Mouse (Mus musculus): ENCODE results near the gene Foxf1. TPM values are rescaled to one million over a fixed set of nuclear protein-coding genes. Genes with fewer than 3 reads are reported as not detected.

Foxf1 gene
- polyA plus RNA-seq, 1 experiment from 2014 or later, result 1.8 TPM

DNA sequence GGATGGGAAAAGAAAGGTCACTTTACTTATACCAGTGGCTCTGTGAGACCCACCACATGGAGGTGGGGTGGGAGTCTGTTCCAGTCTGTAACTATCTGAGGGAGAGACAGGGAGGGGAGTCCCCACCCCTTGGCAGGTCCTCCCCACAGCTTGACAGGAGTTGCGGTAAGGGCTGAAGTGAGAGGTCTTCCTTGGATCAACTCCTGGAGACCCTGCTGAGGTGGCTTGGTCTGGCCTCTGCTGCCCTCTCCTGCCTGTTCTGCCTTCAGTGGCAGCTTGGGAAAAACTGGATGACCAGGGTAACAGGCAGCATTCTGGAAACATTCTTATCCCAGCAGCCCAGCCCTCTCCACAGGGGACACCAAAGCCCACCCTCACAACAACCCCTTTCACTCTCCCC, 6.5 kb downstream of the Foxf1 start:
- TF ChIP-seq CTCF (IDR thresholded peaks at IDR 0.05), result no peak
- in situ Hi-C loops (cut with MboI; ENCODE audit: low pct_unique_long_range_greater_than_20kb), result loop anchor here (5.0 to 25.0 kb wide), 3 partner anchors 188 to 403 kb away; no protein-coding TSS in a partner anchor
- no peaks in the 10 kb centered on the region for H3K27me3 ChIP-seq
- DNase-seq (ENCODE audit: low read depth, low spot score) (no peak), ATAC-seq (no peak)
- ChIA-PET POLR2A (no interaction called here), CTCF (interaction anchor here (0.7 kb wide), 1 partner anchor 21 kb away, joined by 3 read pairs; no protein-coding TSS in a partner anchor)

DNA sequence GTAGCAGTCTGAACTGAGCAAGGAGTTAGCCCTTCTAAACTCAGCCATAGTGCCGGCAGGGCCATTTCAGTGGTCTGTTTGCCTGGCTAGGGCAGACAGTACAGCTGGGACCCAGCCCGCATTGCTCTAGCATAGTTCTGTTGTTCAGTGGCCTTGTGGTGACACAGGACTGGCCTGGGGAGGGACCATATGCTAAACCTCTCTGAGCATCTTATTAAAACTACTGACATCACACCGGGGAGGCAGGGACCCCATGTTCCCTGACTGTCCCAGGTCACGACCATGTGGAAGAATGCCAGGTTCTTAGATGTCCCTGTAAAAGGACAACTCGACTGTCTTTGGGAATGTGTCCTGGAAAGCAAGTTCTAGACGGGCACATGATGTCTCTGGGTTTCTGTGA, 8.0 kb downstream of the Foxf1 start:
- TF ChIP-seq CTCF (IDR thresholded peaks at IDR 0.05), result no peak
- POLR2A ChIA-PET, result interaction anchor here (0.6 kb wide), 1 partner anchor 272 kb away, joined by 3 read pairs; no protein-coding TSS in a partner anchor
- DNase-seq (ENCODE audit: low read depth, low spot score) (no peak), ATAC-seq (no peak)
- in situ Hi-C loops (cut with MboI; ENCODE audit: low pct_unique_long_range_greater_than_20kb), result loop anchor here (5.0 to 25.0 kb wide), 3 partner anchors 190 to 405 kb away; no protein-coding TSS in a partner anchor
- no peaks in the 10 kb centered on the region for H3K27me3 ChIP-seq
- CTCF ChIA-PET, result interaction anchor here (0.9 to 1.5 kb wide), 5 partner anchors 10 to 442 kb away, joined by 3 to 7 read pairs (median 4); no protein-coding TSS in a partner anchor

DNA sequence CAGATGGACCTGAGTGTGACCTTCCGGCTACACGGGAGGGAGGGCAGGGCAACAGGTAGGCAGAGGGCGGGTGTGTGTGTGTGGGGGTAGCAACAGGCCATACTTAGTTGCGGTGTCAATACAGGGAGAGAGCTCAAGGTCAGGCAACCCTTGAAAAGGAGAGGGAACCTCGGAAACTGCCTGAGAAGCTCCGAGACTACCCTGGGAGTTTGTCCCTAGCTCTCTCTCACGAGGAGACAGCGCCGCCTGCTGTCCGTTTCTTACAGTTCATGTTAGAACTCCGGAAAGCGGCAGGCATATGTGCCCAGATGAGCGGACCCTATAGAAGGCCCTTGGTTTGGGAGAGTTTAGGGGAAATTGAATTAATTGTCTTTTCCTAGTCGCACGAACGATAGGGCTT, 8.4 kb downstream of the Foxf1 start:
- ATAC-seq (peak; percentile 72), DNase-seq (ENCODE audit: low read depth, low spot score) (no peak)
- ChIA-PET POLR2A (interaction anchor here (0.6 kb wide), 1 partner anchor 272 kb away, joined by 3 read pairs; no protein-coding TSS in a partner anchor), CTCF (interaction anchor here (0.9 to 1.5 kb wide), 5 partner anchors 10 to 441 kb away, joined by 3 to 7 read pairs (median 4); no protein-coding TSS in a partner anchor)
- in situ Hi-C loops (cut with MboI; ENCODE audit: low pct_unique_long_range_greater_than_20kb), result loop anchor here (5.0 to 25.0 kb wide), 3 partner anchors 190 to 405 kb away; no protein-coding TSS in a partner anchor
- H3K27me3 ChIP-seq, result no peaks in the 10 kb centered on the region
- TF ChIP-seq CTCF (IDR thresholded peaks at IDR 0.05), result no peak

- H3K27me3 ChIP-seq, result no peaks in the 10 kb centered on the region
- no peak for ATAC-seq
- no peak for TF ChIP-seq CTCF (IDR thresholded peaks at IDR 0.05)
- DNase-seq (ENCODE audit: low read depth, low spot score), result no peak
- in situ Hi-C loops (cut with MboI; ENCODE audit: low pct_unique_long_range_greater_than_20kb), result loop anchor here (5.0 to 25.0 kb wide), 3 partner anchors 191 to 406 kb away; no protein-coding TSS in a partner anchor
- POLR2A ChIA-PET, result no interaction called here
- CTCF ChIA-PET, result interaction anchor here (1.5 kb wide), 1 partner anchor 9 kb away, joined by 7 read pairs; no protein-coding TSS in a partner anchor
Observed at GRCm38 (mm10) chr8:121093496-121093895, 9.3 kb downstream of the Foxf1 start.

GRCm38 (mm10) chr8:121104049-121104818, 20.0 kb downstream of the Foxf1 start:
- H3K27me3 ChIP-seq, result no peaks in the 10 kb centered on the region
- ATAC-seq (peak; percentile 24), DNase-seq (ENCODE audit: low read depth, low spot score) (no peak)
- no peak for TF ChIP-seq CTCF (IDR thresholded peaks at IDR 0.05)
- in situ Hi-C loops (cut with MboI; ENCODE audit: low pct_unique_long_range_greater_than_20kb), result no loop called here
- ChIA-PET POLR2A (no interaction called here), CTCF (interaction anchor here (0.9 to 2.7 kb wide), 5 partner anchors 9 to 409 kb away, joined by 3 to 7 read pairs (median 3); partner anchors contain the start of gene Foxc2)

- in situ Hi-C loops (cut with MboI; ENCODE audit: low pct_unique_long_range_greater_than_20kb), result no loop called here
- TF ChIP-seq CTCF (IDR thresholded peaks at IDR 0.05), result no peak
Observed at GRCm38 (mm10) chr8:121107668-121108656, 23.8 kb downstream of the Foxf1 start, which contains the start of gene Mthfsd. Gene Mthfsd, minus strand, starts transcription at chr8:121108392.

GRCm38 (mm10) chr8:121108657-121109056, 24.5 kb downstream of the Foxf1 start:
- in situ Hi-C loops (cut with MboI; ENCODE audit: low pct_unique_long_range_greater_than_20kb), result no loop called here
- no peak for TF ChIP-seq CTCF (IDR thresholded peaks at IDR 0.05)
- ChIA-PET CTCF (interaction anchor here (1.2 kb wide), 1 partner anchor 404 kb away, joined by 7 read pairs; no protein-coding TSS in a partner anchor), POLR2A (no interaction called here)
- no peaks in the 10 kb centered on the region for H3K27me3 ChIP-seq
- no peak for DNase-seq (ENCODE audit: low read depth, low spot score)
- no peak for ATAC-seq

More at GRCm38 (mm10) chr8:121107668-121108656, 23.8 kb downstream of the Foxf1 start, which contains the start of gene Mthfsd:
- DNase-seq (ENCODE audit: low read depth, low spot score) (peak; percentile 88), ATAC-seq (peak; percentile 73)
- POLR2A ChIA-PET, result no interaction called here
- no peaks in the 10 kb centered on the region for H3K27me3 ChIP-seq
- CTCF ChIA-PET, result interaction anchor here (1.2 kb wide), 1 partner anchor 405 kb away, joined by 7 read pairs; no protein-coding TSS in a partner anchor

- H3K27me3 ChIP-seq, result no peaks in the 10 kb centered on the region
- POLR2A ChIA-PET, result interaction anchor here (1.1 kb wide), 1 partner anchor 272 kb away, joined by 3 read pairs; no protein-coding TSS in a partner anchor
- in situ Hi-C loops (cut with MboI; ENCODE audit: low pct_unique_long_range_greater_than_20kb), result loop anchor here (5.0 kb wide), 2 partner anchors 286 to 401 kb away; no protein-coding TSS in a partner anchor
- no peak for DNase-seq (ENCODE audit: low read depth, low spot score)
- no peak for ATAC-seq
- no peak for TF ChIP-seq CTCF (IDR thresholded peaks at IDR 0.05)
- CTCF ChIA-PET, result interaction anchor here (1.2 to 2.8 kb wide), 2 partner anchors 402 kb away, joined by 3 to 24 read pairs; no protein-coding TSS in a partner anchor
Observed at GRCm38 (mm10) chr8:121111145-121111907, 27.1 kb downstream of the Foxf1 start.

DNA sequence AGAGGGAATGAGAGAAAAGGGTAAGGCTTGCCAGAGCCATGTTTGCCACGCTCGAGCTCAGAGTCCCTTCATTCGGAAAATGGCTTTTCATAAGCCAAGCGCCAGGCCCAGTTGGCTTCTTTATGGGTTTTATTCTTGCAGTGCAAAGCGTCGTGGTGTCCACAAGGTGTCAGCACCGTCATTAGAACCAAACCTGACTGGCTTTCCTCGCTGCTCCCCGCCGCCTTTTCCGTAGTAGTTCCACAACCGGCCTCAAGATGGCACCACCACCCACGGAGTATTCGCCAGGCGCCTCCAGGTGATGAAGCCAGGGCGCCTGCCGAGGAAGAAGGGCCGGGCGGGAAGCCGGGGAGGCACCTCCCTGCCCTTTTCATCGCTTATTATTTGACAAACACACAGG, 29.1 kb downstream of the Foxf1 start:
- DNase-seq (ENCODE audit: low read depth, low spot score), result no peak
- peak; percentile 42 for ATAC-seq
- in situ Hi-C loops (cut with MboI; ENCODE audit: low pct_unique_long_range_greater_than_20kb), result loop anchor here (5.0 kb wide), 2 partner anchors 284 to 399 kb away; no protein-coding TSS in a partner anchor
- H3K27me3 ChIP-seq, result no peaks in the 10 kb centered on the region
- ChIA-PET CTCF (interaction anchor here (0.6 to 2.8 kb wide), 13 partner anchors 9 to 465 kb away, joined by 3 to 24 read pairs (median 4); partner anchors contain the start of gene Fbxo31), POLR2A (no interaction called here)
- no peak for TF ChIP-seq CTCF (IDR thresholded peaks at IDR 0.05)

Data from Patski (cell line).